Mouse (Mus musculus): ENCODE results near the gene Pmm1.

GRCm38 (mm10) chr15:81964262-81964661 is 3.5 kb upstream of the Pmm1 start:
- TF ChIP-seq POLR2A (IDR thresholded peaks at IDR 0.05; ENCODE audit: control insufficient read depth, extremely low read depth, insufficient read depth, low read length, poor library complexity) (no peak), CTCF (IDR thresholded peaks at IDR 0.05; ENCODE audit: borderline replicate concordance, control insufficient read depth, extremely low read depth, insufficient read depth, low read length, poor library complexity) (no peak)

All from thymus, adult 2 months (tissue).